Mouse (Mus musculus): Measurements from ENCODE around the gene Dnah11. TPM values are rescaled to one million over a fixed set of nuclear protein-coding genes. Genes with fewer than 3 reads are reported as not detected.
"Not testable (repeated sequence)": the region's sequence is repeated elsewhere in the genome, so short reads cannot be mapped to it uniquely, and the experiment has no call there.

The Dnah11 gene
- polyA plus RNA-seq, 1 experiment from 2014 or later, result 0.29 TPM

- no peaks in the 10 kb centered on the region for H3K27me3 ChIP-seq (ENCODE audit: control insufficient read depth, insufficient read depth, low read length)
- H3K9ac ChIP-seq (replicated peaks; ENCODE audit: low read length), result no peak overlapping the region
- ATAC-seq (replicated peaks; ENCODE audit: insufficient number of reproducible peaks, low FRiP score, low TSS enrichment, low read depth), result no peak
- 26% methylated on average over 10 of the region's 10 CpGs for WGBS
- no peak overlapping the region for H3K27ac ChIP-seq (replicated peaks; ENCODE audit: low read depth, low read length)
- H3K4me3 ChIP-seq (ENCODE audit: low read depth, low read length), result no peak overlapping the region
- H3K4me2 ChIP-seq (ENCODE audit: low read depth, low read length), result no peak overlapping the region
- no peaks in the 10 kb centered on the region for H3K4me1 ChIP-seq (ENCODE audit: control insufficient read depth, insufficient read depth, low read length)
- no peaks in the 10 kb centered on the region for H3K9me3 ChIP-seq (replicated peaks; ENCODE audit: control insufficient read depth, low read length)
- no peaks in the 10 kb centered on the region for H3K36me3 ChIP-seq (replicated peaks; ENCODE audit: control insufficient read depth, insufficient read depth, low read depth, low read length)
- no peak for DNase-seq (ENCODE audit: low spot score)
Measured at GRCm38 (mm10) chr12:117914613-117915245, 284.1 kb downstream of the Dnah11 start.

- H3K9ac ChIP-seq (replicated peaks; ENCODE audit: low read length), result no peak overlapping the region
- WGBS, result 74% methylated on average over 1 of the region's 1 CpGs
- DNase-seq (ENCODE audit: low spot score), result no peak
- no peak for ATAC-seq (replicated peaks; ENCODE audit: insufficient number of reproducible peaks, low FRiP score, low TSS enrichment, low read depth)
- H3K4me3 ChIP-seq (ENCODE audit: low read depth, low read length), result no peak overlapping the region
- no peak overlapping the region for H3K4me2 ChIP-seq (ENCODE audit: low read depth, low read length)
- no peaks in the 10 kb centered on the region for H3K27me3 ChIP-seq (ENCODE audit: control insufficient read depth, insufficient read depth, low read length)
- no peaks in the 10 kb centered on the region for H3K4me1 ChIP-seq (ENCODE audit: control insufficient read depth, insufficient read depth, low read length)
- H3K36me3 ChIP-seq (replicated peaks; ENCODE audit: control insufficient read depth, insufficient read depth, low read depth, low read length), result no peaks in the 10 kb centered on the region
- no peak overlapping the region for H3K27ac ChIP-seq (replicated peaks; ENCODE audit: low read depth, low read length)
- H3K9me3 ChIP-seq (replicated peaks; ENCODE audit: control insufficient read depth, low read length), result no peaks in the 10 kb centered on the region
Measured at GRCm38 (mm10) chr12:117911396-117911795, 287.4 kb downstream of the Dnah11 start.

- ATAC-seq (replicated peaks; ENCODE audit: insufficient number of reproducible peaks, low FRiP score, low TSS enrichment, low read depth); H3K9me3 ChIP-seq (replicated peaks; ENCODE audit: control insufficient read depth, low read length); DNase-seq (ENCODE audit: low spot score); H3K27me3 ChIP-seq (ENCODE audit: control insufficient read depth, insufficient read depth, low read length); H3K4me1 ChIP-seq (ENCODE audit: control insufficient read depth, insufficient read depth, low read length); H3K4me2 ChIP-seq (ENCODE audit: low read depth, low read length); H3K36me3 ChIP-seq (replicated peaks; ENCODE audit: control insufficient read depth, insufficient read depth, low read depth, low read length); H3K9ac ChIP-seq (replicated peaks; ENCODE audit: low read length); H3K27ac ChIP-seq (replicated peaks; ENCODE audit: low read depth, low read length); H3K4me3 ChIP-seq (ENCODE audit: low read depth, low read length): not testable (repeated sequence)
- 76% methylated on average over 4 of the region's 4 CpGs for WGBS
Measured at GRCm38 (mm10) chr12:117905232-117905840, 293.5 kb downstream of the Dnah11 start.

- Histone ChIP-seq H3K27me3 (ENCODE audit: control insufficient read depth, insufficient read depth, low read length) (no peaks in the 10 kb centered on the region), H3K36me3 (replicated peaks; ENCODE audit: control insufficient read depth, insufficient read depth, low read depth, low read length) (no peaks in the 10 kb centered on the region), H3K4me3 (ENCODE audit: low read depth, low read length) (no peak overlapping the region), H3K4me2 (ENCODE audit: low read depth, low read length) (no peak overlapping the region), H3K27ac (replicated peaks; ENCODE audit: low read depth, low read length) (no peak overlapping the region), H3K9ac (replicated peaks; ENCODE audit: low read length) (no peak overlapping the region), H3K4me1 (ENCODE audit: control insufficient read depth, insufficient read depth, low read length) (no peaks in the 10 kb centered on the region), H3K9me3 (replicated peaks; ENCODE audit: control insufficient read depth, low read length) (no peaks in the 10 kb centered on the region)
- ATAC-seq (replicated peaks; ENCODE audit: insufficient number of reproducible peaks, low FRiP score, low TSS enrichment, low read depth) (no peak), DNase-seq (ENCODE audit: low spot score) (no peak)
- WGBS, result 93% methylated on average over 8 of the region's 8 CpGs
Measured at GRCm38 (mm10) chr12:117903671-117904070, 295.2 kb downstream of the Dnah11 start.

- ATAC-seq (replicated peaks; ENCODE audit: insufficient number of reproducible peaks, low FRiP score, low TSS enrichment, low read depth); H3K27me3 ChIP-seq (ENCODE audit: control insufficient read depth, insufficient read depth, low read length); H3K27ac ChIP-seq (replicated peaks; ENCODE audit: low read depth, low read length); H3K9ac ChIP-seq (replicated peaks; ENCODE audit: low read length); H3K4me2 ChIP-seq (ENCODE audit: low read depth, low read length); H3K36me3 ChIP-seq (replicated peaks; ENCODE audit: control insufficient read depth, insufficient read depth, low read depth, low read length); DNase-seq (ENCODE audit: low spot score); H3K4me1 ChIP-seq (ENCODE audit: control insufficient read depth, insufficient read depth, low read length); H3K9me3 ChIP-seq (replicated peaks; ENCODE audit: control insufficient read depth, low read length); H3K4me3 ChIP-seq (ENCODE audit: low read depth, low read length): not testable (repeated sequence)
- 50% methylated on average over 1 of the region's 4 CpGs for WGBS
Measured at GRCm38 (mm10) chr12:117901352-117901751, 297.5 kb downstream of the Dnah11 start.

GRCm38 (mm10) chr12:117900798-117901197 lies 298.0 kb downstream of the Dnah11 start:
- ATAC-seq (replicated peaks; ENCODE audit: insufficient number of reproducible peaks, low FRiP score, low TSS enrichment, low read depth); DNase-seq (ENCODE audit: low spot score); H3K9me3 ChIP-seq (replicated peaks; ENCODE audit: control insufficient read depth, low read length); H3K36me3 ChIP-seq (replicated peaks; ENCODE audit: control insufficient read depth, insufficient read depth, low read depth, low read length); H3K9ac ChIP-seq (replicated peaks; ENCODE audit: low read length); H3K27ac ChIP-seq (replicated peaks; ENCODE audit: low read depth, low read length); H3K4me2 ChIP-seq (ENCODE audit: low read depth, low read length); H3K4me1 ChIP-seq (ENCODE audit: control insufficient read depth, insufficient read depth, low read length); H3K27me3 ChIP-seq (ENCODE audit: control insufficient read depth, insufficient read depth, low read length); H3K4me3 ChIP-seq (ENCODE audit: low read depth, low read length): not testable (repeated sequence)
- WGBS, result no CpG with 5 or more reads among the region's 4 CpGs

- no peak overlapping the region for H3K9ac ChIP-seq (replicated peaks; ENCODE audit: low read length)
- no peak overlapping the region for H3K27ac ChIP-seq (replicated peaks; ENCODE audit: low read depth, low read length)
- H3K27me3 ChIP-seq (ENCODE audit: control insufficient read depth, insufficient read depth, low read length), result no peaks in the 10 kb centered on the region
- no peaks in the 10 kb centered on the region for H3K9me3 ChIP-seq (replicated peaks; ENCODE audit: control insufficient read depth, low read length)
- no peaks in the 10 kb centered on the region for H3K36me3 ChIP-seq (replicated peaks; ENCODE audit: control insufficient read depth, insufficient read depth, low read depth, low read length)
- 80% methylated on average over 3 of the region's 3 CpGs for WGBS
- no peak overlapping the region for H3K4me2 ChIP-seq (ENCODE audit: low read depth, low read length)
- ATAC-seq (replicated peaks; ENCODE audit: insufficient number of reproducible peaks, low FRiP score, low TSS enrichment, low read depth) (no peak), DNase-seq (ENCODE audit: low spot score) (no peak)
- no peak overlapping the region for H3K4me3 ChIP-seq (ENCODE audit: low read depth, low read length)
- no peaks in the 10 kb centered on the region for H3K4me1 ChIP-seq (ENCODE audit: control insufficient read depth, insufficient read depth, low read length)
Measured at GRCm38 (mm10) chr12:117887422-117887821, 311.4 kb downstream of the Dnah11 start.

- ATAC-seq (replicated peaks; ENCODE audit: insufficient number of reproducible peaks, low FRiP score, low TSS enrichment, low read depth), result no peak
- Histone ChIP-seq H3K4me2 (ENCODE audit: low read depth, low read length) (no peak overlapping the region), H3K27ac (replicated peaks; ENCODE audit: low read depth, low read length) (no peak overlapping the region), H3K4me3 (ENCODE audit: low read depth, low read length) (no peak overlapping the region), H3K9ac (replicated peaks; ENCODE audit: low read length) (no peak overlapping the region), H3K27me3 (ENCODE audit: control insufficient read depth, insufficient read depth, low read length) (no peaks in the 10 kb centered on the region), H3K4me1 (ENCODE audit: control insufficient read depth, insufficient read depth, low read length) (no peaks in the 10 kb centered on the region), H3K36me3 (replicated peaks; ENCODE audit: control insufficient read depth, insufficient read depth, low read depth, low read length) (no peaks in the 10 kb centered on the region), H3K9me3 (replicated peaks; ENCODE audit: control insufficient read depth, low read length) (no peaks in the 10 kb centered on the region)
- DNase-seq (ENCODE audit: low spot score), result no peak
- 90% methylated on average over 2 of the region's 2 CpGs for WGBS
Measured at GRCm38 (mm10) chr12:117884627-117885026, 314.2 kb downstream of the Dnah11 start.

All from embryonic facial prominence, embryonic 11.5 days (tissue).